Mouse (Mus musculus) embryonic facial prominence, embryonic 15.5 days (tissue): ENCODE measurements around the gene Gm3435. TPM values are rescaled to one million over a fixed set of nuclear protein-coding genes. Genes with fewer than 3 reads are reported as not detected.
"Not testable (repeated sequence)": the region's sequence is repeated elsewhere in the genome, so short reads cannot be mapped to it uniquely, and the experiment has no call there.

Experiments
- ATAC-seq: fragments of 200-750 bp; cut with Nextera tagmentation; 2 replicates; pipeline ENCODE4 v1.8.0; 2017; ENCODE audit warnings: low read depth, moderate TSS enrichment; ENCODE audit not compliant: insufficient number of reproducible peaks, low FRiP score, low TSS enrichment
- H3K27ac ChIP-seq: fragments of 300-500 bp; sonication (generic); replicated peaks from 2 replicates; pipeline ENCODE4 v1.5.1; 2015; ENCODE audit warnings: mild to moderate bottlenecking, inconsistent platforms
- H3K27me3 ChIP-seq: fragments of 300-500 bp; sonication (generic); 2 replicates; pipeline ENCODE4 v1.6.1; 2015; ENCODE audit warnings: inconsistent platforms
- H3K36me3 ChIP-seq: fragments of 300-500 bp; sonication (generic); 2 replicates; pipeline ENCODE4 v1.6.1; 2015; ENCODE audit warnings: mild to moderate bottlenecking, inconsistent platforms
- H3K4me1 ChIP-seq: fragments of 300-500 bp; sonication (generic); 2 replicates; pipeline ENCODE4 v1.6.1; 2015; ENCODE audit warnings: inconsistent platforms
- H3K4me2 ChIP-seq: fragments of 300-500 bp; sonication (generic); replicated peaks from 2 replicates; pipeline ENCODE4 v1.6.1; 2015; ENCODE audit warnings: mild to moderate bottlenecking, inconsistent platforms
- H3K4me3 ChIP-seq: fragments of 300-500 bp; sonication (generic); replicated peaks from 2 replicates; pipeline ENCODE4 v1.5.1; 2015; ENCODE audit warnings: mild to moderate bottlenecking, inconsistent platforms
- H3K9ac ChIP-seq: fragments of 300-500 bp; sonication (generic); 2 replicates; pipeline ENCODE4 v1.6.1; 2015; ENCODE audit warnings: inconsistent platforms
- H3K9me3 ChIP-seq: fragments of 300-500 bp; sonication (generic); replicated peaks from 2 replicates; pipeline ENCODE4 v1.6.1; 2016; ENCODE audit warnings: inconsistent platforms
- WGBS: fragments of 180-500 bp; shearing (Covaris S2); methylation state at CpG from one replicate; pipeline ENCODE4 v1.1.7; 2015; 5-methylcytosine and 5-hydroxymethylcytosine counted together
- polyA plus RNA-seq: library from polyadenylated mRNA; unstranded; fragments of >200 nt; fragmentation: Nextera tagmentation; extraction: Ambion mirVana; gene quantifications from 2 replicates; pipeline ENCODE4 v1.2.1, GENCODE M21; 2015

Gene Gm3435
- polyA plus RNA-seq, 1 experiment from 2014 or later, result 8.7 TPM

- peaks cover 19% of the 10 kb centered on the region for H3K36me3 ChIP-seq
- not testable (repeated sequence) for H3K27me3 ChIP-seq, H3K4me3 ChIP-seq, H3K4me2 ChIP-seq, H3K9ac ChIP-seq, H3K4me1 ChIP-seq, H3K27ac ChIP-seq, H3K9me3 ChIP-seq, ATAC-seq
- 57% methylated on average over 1 of the region's 1 CpGs for WGBS
Measured at GRCm38 (mm10) chr17:15052766-15053165, 42.8 kb downstream of the Gm3435 start.

GRCm38 (mm10) chr17:15053183-15053828 lies 43.3 kb downstream of the Gm3435 start:
- not testable (repeated sequence) for ATAC-seq
- peaks cover 25% of the 10 kb centered on the region for H3K36me3 ChIP-seq
- 93% methylated on average over 5 of the region's 8 CpGs for WGBS

GRCm38 (mm10) chr17:15053829-15054200 lies 43.8 kb downstream of the Gm3435 start:
- not testable (repeated sequence) for H3K27me3 ChIP-seq, H3K9ac ChIP-seq, H3K4me2 ChIP-seq, H3K4me3 ChIP-seq, H3K27ac ChIP-seq, H3K4me1 ChIP-seq, H3K9me3 ChIP-seq, ATAC-seq
- H3K36me3 ChIP-seq, result peaks cover 29% of the 10 kb centered on the region
- 88% methylated on average over 13 of the region's 13 CpGs for WGBS

More at GRCm38 (mm10) chr17:15053183-15053828, 43.3 kb downstream of the Gm3435 start:
- H3K9ac ChIP-seq, H3K4me3 ChIP-seq, H3K4me1 ChIP-seq, H3K9me3 ChIP-seq, H3K27ac ChIP-seq, H3K27me3 ChIP-seq, H3K4me2 ChIP-seq: not testable (repeated sequence)

- Histone ChIP-seq H3K4me1 (no peaks in the 10 kb centered on the region), H3K4me3 (no peak overlapping the region), H3K9me3 (no peaks in the 10 kb centered on the region), H3K27ac (no peak overlapping the region), H3K27me3 (no peaks in the 10 kb centered on the region), H3K36me3 (peaks cover 29% of the 10 kb centered on the region), H3K9ac (no peak overlapping the region), H3K4me2 (no peak overlapping the region)
- ATAC-seq, result no peak
- WGBS, result 78% methylated on average over 4 of the region's 4 CpGs
Measured at GRCm38 (mm10) chr17:15055925-15056324, 45.9 kb downstream of the Gm3435 start.

GRCm38 (mm10) chr17:15058161-15058591 lies 48.2 kb downstream of the Gm3435 start:
- Histone ChIP-seq H3K4me2 (no peak overlapping the region), H3K9ac (no peak overlapping the region), H3K4me3 (no peak overlapping the region), H3K9me3 (no peaks in the 10 kb centered on the region), H3K4me1 (no peaks in the 10 kb centered on the region), H3K36me3 (peaks cover 51% of the 10 kb centered on the region), H3K27ac (no peak overlapping the region), H3K27me3 (no peaks in the 10 kb centered on the region)
- no peak for ATAC-seq
- 84% methylated on average over 5 of the region's 5 CpGs for WGBS

GRCm38 (mm10) chr17:15059646-15060045 lies 49.7 kb downstream of the Gm3435 start:
- H3K36me3 ChIP-seq, result peaks cover 58% of the 10 kb centered on the region
- H3K4me3 ChIP-seq, result no peak overlapping the region
- H3K27ac ChIP-seq, result no peak overlapping the region
- no peaks in the 10 kb centered on the region for H3K27me3 ChIP-seq
- ATAC-seq, result no peak
- H3K4me2 ChIP-seq, result no peak overlapping the region
- H3K9ac ChIP-seq, result no peak overlapping the region
- H3K4me1 ChIP-seq, result no peaks in the 10 kb centered on the region
- H3K9me3 ChIP-seq, result no peaks in the 10 kb centered on the region
- 93% methylated on average over 14 of the region's 14 CpGs for WGBS

- WGBS, result 80% methylated on average over 6 of the region's 6 CpGs
- H3K4me2 ChIP-seq, result no peak overlapping the region
- H3K4me3 ChIP-seq, result no peak overlapping the region
- H3K9me3 ChIP-seq, result no peaks in the 10 kb centered on the region
- no peaks in the 10 kb centered on the region for H3K4me1 ChIP-seq
- H3K27me3 ChIP-seq, result no peaks in the 10 kb centered on the region
- ATAC-seq, result no peak
- peaks cover 54% of the 10 kb centered on the region for H3K36me3 ChIP-seq
- H3K27ac ChIP-seq, result no peak overlapping the region
- no peak overlapping the region for H3K9ac ChIP-seq
Measured at GRCm38 (mm10) chr17:15060356-15060755, 50.4 kb downstream of the Gm3435 start.

GRCm38 (mm10) chr17:15065391-15066024 lies 55.5 kb downstream of the Gm3435 start:
- H3K4me1 ChIP-seq, result peaks cover 6% of the 10 kb centered on the region; the same call in 1 of the 2 replicates
- no peaks in the 10 kb centered on the region for H3K27me3 ChIP-seq
- no peak overlapping the region for H3K9ac ChIP-seq
- peaks cover 29% of the 10 kb centered on the region for H3K36me3 ChIP-seq
- peak overlapping the region; percentile 27; the same call in 1 of the 2 replicates for H3K4me2 ChIP-seq
- WGBS, result 42% methylated on average over 13 of the region's 13 CpGs
- no peaks in the 10 kb centered on the region for H3K9me3 ChIP-seq
- no peak overlapping the region for H3K4me3 ChIP-seq
- no peak for ATAC-seq
- H3K27ac ChIP-seq, result no peak overlapping the region

- H3K4me3 ChIP-seq, result no peak overlapping the region
- no peak for ATAC-seq
- H3K36me3 ChIP-seq, result peaks cover 28% of the 10 kb centered on the region
- no peaks in the 10 kb centered on the region for H3K9me3 ChIP-seq
- H3K27ac ChIP-seq, result no peak overlapping the region
- H3K9ac ChIP-seq, result no peak overlapping the region
- peak overlapping the region; percentile 27; the same call in 1 of the 2 replicates for H3K4me2 ChIP-seq
- peaks cover 6% of the 10 kb centered on the region; the same call in 1 of the 2 replicates for H3K4me1 ChIP-seq
- H3K27me3 ChIP-seq, result no peaks in the 10 kb centered on the region
- WGBS, result 54% methylated on average over 6 of the region's 6 CpGs
Measured at GRCm38 (mm10) chr17:15066066-15066465, 56.1 kb downstream of the Gm3435 start.

GRCm38 (mm10) chr17:15066911-15067310 lies 56.9 kb downstream of the Gm3435 start:
- Histone ChIP-seq H3K27ac (no peak overlapping the region), H3K4me3 (no peak overlapping the region), H3K9me3 (no peaks in the 10 kb centered on the region), H3K27me3 (no peaks in the 10 kb centered on the region), H3K4me2 (no peak overlapping the region), H3K36me3 (peaks cover 19% of the 10 kb centered on the region), H3K4me1 (peaks cover 6% of the 10 kb centered on the region; the same call in 1 of the 2 replicates), H3K9ac (no peak overlapping the region)
- no peak for ATAC-seq
- WGBS, result 80% methylated on average over 1 of the region's 1 CpGs

GRCm38 (mm10) chr17:15068040-15068792 lies 58.2 kb downstream of the Gm3435 start:
- H3K9ac ChIP-seq, result no peak overlapping the region
- no peak for ATAC-seq
- no peaks in the 10 kb centered on the region for H3K27me3 ChIP-seq
- peaks cover 6% of the 10 kb centered on the region; the same call in 1 of the 2 replicates for H3K4me1 ChIP-seq
- H3K4me2 ChIP-seq, result no peak overlapping the region
- no peak overlapping the region for H3K4me3 ChIP-seq
- H3K36me3 ChIP-seq, result 0 out of 2 replicates have a peak, but pooled peaks cover 6% of the 10 kb centered on the region
- no peak overlapping the region for H3K27ac ChIP-seq
- H3K9me3 ChIP-seq, result no peaks in the 10 kb centered on the region
- WGBS, result 51% methylated on average over 8 of the region's 8 CpGs
